Mouse (Mus musculus) G1E (cell line): ENCODE data around the gene Zfand3.

ENCODE experiments used
- CTCF ChIP-seq: IDR thresholded peaks from 2 replicates; pipeline ENCODE4 v1.5.1; 2012; ENCODE audit warnings: low read depth, low read length, inconsistent platforms, mixed read lengths
- TAL1 ChIP-seq: conservative IDR thresholded peaks from 2 replicates; pipeline ENCODE4 v1.6.1; 2012; ENCODE audit warnings: low read depth, low read length, inconsistent platforms, mixed read lengths

DNA sequence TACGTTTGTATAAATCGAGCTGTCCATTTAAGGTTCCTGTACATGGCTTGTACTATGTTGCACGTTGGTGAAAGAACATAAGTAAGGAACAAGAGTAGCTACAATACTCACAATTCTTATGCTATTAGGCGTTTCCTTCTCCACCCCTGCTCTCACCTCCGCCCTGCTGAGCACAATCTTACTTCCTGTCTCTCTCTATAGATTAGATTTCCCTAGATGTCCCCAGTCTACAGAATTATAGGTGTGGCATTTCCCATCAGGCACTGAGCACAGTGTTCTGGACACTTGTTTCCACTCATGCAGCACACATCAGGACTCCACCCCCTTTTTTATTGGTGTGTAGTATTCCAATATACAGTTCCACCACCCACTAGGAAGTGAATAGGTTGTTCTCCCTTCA is 14.9 kb upstream of the Zfand3 start:
- TF ChIP-seq TAL1 (no peak), CTCF (no peak)
